Mouse (Mus musculus): ENCODE results near the gene Prpf8. TPM values are rescaled to one million over a fixed set of nuclear protein-coding genes. Genes with fewer than 3 reads are reported as not detected.

The Prpf8 gene
- polyA plus RNA-seq, 1 experiment, result 110 TPM

- no peak overlapping the region for H3K27ac ChIP-seq (ENCODE audit: insufficient read depth, low read length)
- WGBS, result 78% methylated on average over 4 of the region's 4 CpGs
- no peak for TF ChIP-seq POLR2A (IDR thresholded peaks at IDR 0.05; ENCODE audit: borderline replicate concordance, insufficient read depth, low read length)
- TF ChIP-seq CTCF (IDR thresholded peaks at IDR 0.05; ENCODE audit: borderline replicate concordance, insufficient read depth, low read depth, low read length), result no peak
- DNase-seq, result no peak
- peaks cover 11% of the 10 kb centered on the region for H3K4me1 ChIP-seq (ENCODE audit: control insufficient read depth, insufficient read depth, low read length)
- no peaks in the 10 kb centered on the region for H3K27me3 ChIP-seq (ENCODE audit: control insufficient read depth, insufficient read depth, low read length)
- no peak overlapping the region for H3K4me3 ChIP-seq (replicated peaks; ENCODE audit: insufficient read depth, low read depth, low read length)
Observed at GRCm38 (mm10) chr11:75521609-75522008, 35.0 kb downstream of the Prpf8 start.

GRCm38 (mm10) chr11:75522793-75523192 is 36.2 kb downstream of the Prpf8 start:
- TF ChIP-seq CTCF (IDR thresholded peaks at IDR 0.05; ENCODE audit: borderline replicate concordance, insufficient read depth, low read depth, low read length), result no peak
- no peak for TF ChIP-seq POLR2A (IDR thresholded peaks at IDR 0.05; ENCODE audit: borderline replicate concordance, insufficient read depth, low read length)
- H3K4me1 ChIP-seq (ENCODE audit: control insufficient read depth, insufficient read depth, low read length), result peaks cover 11% of the 10 kb centered on the region
- H3K27ac ChIP-seq (ENCODE audit: insufficient read depth, low read length), result no peak overlapping the region
- no peak overlapping the region for H3K4me3 ChIP-seq (replicated peaks; ENCODE audit: insufficient read depth, low read depth, low read length)
- no peak for DNase-seq
- 90% methylated on average over 2 of the region's 2 CpGs for WGBS
- no peaks in the 10 kb centered on the region for H3K27me3 ChIP-seq (ENCODE audit: control insufficient read depth, insufficient read depth, low read length)

- 35% methylated on average over 15 of the region's 15 CpGs for WGBS
- Histone ChIP-seq H3K4me1 (ENCODE audit: control insufficient read depth, insufficient read depth, low read length) (peaks cover 11% of the 10 kb centered on the region), H3K27ac (ENCODE audit: insufficient read depth, low read length) (peak overlapping the region; percentile 73), H3K27me3 (ENCODE audit: control insufficient read depth, insufficient read depth, low read length) (no peaks in the 10 kb centered on the region), H3K4me3 (replicated peaks; ENCODE audit: insufficient read depth, low read depth, low read length) (peak overlapping the region; percentile 37)
- peak; percentile 80 to 82 for DNase-seq
- TF ChIP-seq POLR2A (IDR thresholded peaks at IDR 0.05; ENCODE audit: borderline replicate concordance, insufficient read depth, low read length) (no peak), CTCF (IDR thresholded peaks at IDR 0.05; ENCODE audit: borderline replicate concordance, insufficient read depth, low read depth, low read length) (no peak)
Observed at GRCm38 (mm10) chr11:75525531-75526125, 39.0 kb downstream of the Prpf8 start.

- 93% methylated on average over 6 of the region's 6 CpGs for WGBS
- Histone ChIP-seq H3K27me3 (ENCODE audit: control insufficient read depth, insufficient read depth, low read length) (no peaks in the 10 kb centered on the region), H3K4me3 (replicated peaks; ENCODE audit: insufficient read depth, low read depth, low read length) (no peak overlapping the region), H3K4me1 (ENCODE audit: control insufficient read depth, insufficient read depth, low read length) (peaks cover 11% of the 10 kb centered on the region), H3K27ac (ENCODE audit: insufficient read depth, low read length) (no peak overlapping the region)
- no peak for DNase-seq
- TF ChIP-seq POLR2A (IDR thresholded peaks at IDR 0.05; ENCODE audit: borderline replicate concordance, insufficient read depth, low read length) (no peak), CTCF (IDR thresholded peaks at IDR 0.05; ENCODE audit: borderline replicate concordance, insufficient read depth, low read depth, low read length) (no peak)
Observed at GRCm38 (mm10) chr11:75526943-75527342, 40.3 kb downstream of the Prpf8 start.

GRCm38 (mm10) chr11:75529771-75530170 is 43.2 kb downstream of the Prpf8 start:
- no peak overlapping the region for H3K27ac ChIP-seq (ENCODE audit: insufficient read depth, low read length)
- WGBS, result 47% methylated on average over 4 of the region's 4 CpGs
- no peaks in the 10 kb centered on the region for H3K27me3 ChIP-seq (ENCODE audit: control insufficient read depth, insufficient read depth, low read length)
- no peak for DNase-seq
- H3K4me1 ChIP-seq (ENCODE audit: control insufficient read depth, insufficient read depth, low read length), result peaks cover 11% of the 10 kb centered on the region
- H3K4me3 ChIP-seq (replicated peaks; ENCODE audit: insufficient read depth, low read depth, low read length), result no peak overlapping the region
- TF ChIP-seq POLR2A (IDR thresholded peaks at IDR 0.05; ENCODE audit: borderline replicate concordance, insufficient read depth, low read length) (no peak), CTCF (IDR thresholded peaks at IDR 0.05; ENCODE audit: borderline replicate concordance, insufficient read depth, low read depth, low read length) (no peak)

- WGBS, result 0% methylated on average over 10 of the region's 10 CpGs
- H3K27ac ChIP-seq (ENCODE audit: insufficient read depth, low read length), result peak overlapping the region; percentile 89
Observed at GRCm38 (mm10) chr11:75530325-75530724, 43.7 kb downstream of the Prpf8 start.

GRCm38 (mm10) chr11:75530845-75531373 is 44.3 kb downstream of the Prpf8 start:
- WGBS, result under 1% methylated on average over 31 of the region's 31 CpGs
- no peak for DNase-seq

More at GRCm38 (mm10) chr11:75530325-75530724, 43.7 kb downstream of the Prpf8 start:
- Histone ChIP-seq H3K4me3 (replicated peaks; ENCODE audit: insufficient read depth, low read depth, low read length) (peak overlapping the region; percentile 96), H3K4me1 (ENCODE audit: control insufficient read depth, insufficient read depth, low read length) (peaks cover 11% of the 10 kb centered on the region), H3K27me3 (ENCODE audit: control insufficient read depth, insufficient read depth, low read length) (no peaks in the 10 kb centered on the region)
- peak; percentile 93 to 100 for DNase-seq
- TF ChIP-seq CTCF (IDR thresholded peaks at IDR 0.05; ENCODE audit: borderline replicate concordance, insufficient read depth, low read depth, low read length) (peak; percentile 95), POLR2A (IDR thresholded peaks at IDR 0.05; ENCODE audit: borderline replicate concordance, insufficient read depth, low read length) (peak; percentile 39; the same call in 1 of the 2 replicates)

More at GRCm38 (mm10) chr11:75530845-75531373, 44.3 kb downstream of the Prpf8 start:
- Histone ChIP-seq H3K27me3 (ENCODE audit: control insufficient read depth, insufficient read depth, low read length) (no peaks in the 10 kb centered on the region), H3K4me1 (ENCODE audit: control insufficient read depth, insufficient read depth, low read length) (peaks cover 7% of the 10 kb centered on the region; the same call in 1 of the 2 replicates), H3K27ac (ENCODE audit: insufficient read depth, low read length) (peak overlapping the region; percentile 89), H3K4me3 (replicated peaks; ENCODE audit: insufficient read depth, low read depth, low read length) (peak overlapping the region; percentile 96)
- TF ChIP-seq CTCF (IDR thresholded peaks at IDR 0.05; ENCODE audit: borderline replicate concordance, insufficient read depth, low read depth, low read length) (no peak), POLR2A (IDR thresholded peaks at IDR 0.05; ENCODE audit: borderline replicate concordance, insufficient read depth, low read length) (no peak)
